Mouse (Mus musculus) c-Kit-positive CD71-positive TER-119-negative erythroid progenitor cells, embryonic 14.5 days (primary cell): ENCODE measurements around the gene Gm37240.

Experiments
- DNase-seq: peaks from one replicate; pipeline ENCODE4 v3.0.0-alpha.2; 2013; ENCODE audit warnings: low read depth

Gm37240 gene

DNA sequence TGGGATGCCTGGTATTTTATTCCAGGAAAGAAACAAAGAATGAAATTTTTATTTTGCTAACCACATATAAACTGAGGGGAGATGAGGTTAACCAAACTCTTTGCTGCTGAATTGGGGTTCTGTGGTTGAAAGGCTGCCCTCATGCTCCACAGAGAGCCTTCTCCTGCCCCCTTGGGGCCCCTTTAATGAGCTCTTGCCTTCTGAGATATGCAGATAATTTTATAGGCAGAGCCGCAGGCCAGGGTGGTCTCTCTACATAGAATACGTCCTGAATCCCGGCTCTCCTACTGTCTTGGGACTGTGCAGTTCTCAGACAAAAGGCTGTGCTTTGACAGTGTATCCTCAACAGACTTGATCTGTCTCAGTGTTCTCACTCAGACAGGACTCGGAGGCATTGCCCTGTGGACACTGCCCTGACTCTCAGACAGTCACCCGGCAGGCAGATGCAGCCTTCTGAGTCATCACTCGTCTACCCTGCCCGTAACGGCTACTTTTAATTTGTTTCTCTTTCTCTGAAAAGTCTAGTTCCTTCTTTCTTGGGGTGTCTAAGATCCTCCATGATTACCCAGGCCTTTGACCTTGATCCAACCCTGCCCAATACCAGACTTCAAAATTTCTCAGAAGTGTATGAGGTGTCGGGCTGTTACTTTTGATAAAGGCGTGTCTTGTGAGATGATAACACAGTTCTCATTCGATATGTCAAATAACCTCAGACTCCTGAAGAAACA is 1184.1 kb downstream of the Gm37240 start:
- peak; percentile 75 for DNase-seq

GRCm38 (mm10) chr3:84701964-84702363 is 1185.4 kb downstream of the Gm37240 start:
- DNase-seq = no peak

DNA sequence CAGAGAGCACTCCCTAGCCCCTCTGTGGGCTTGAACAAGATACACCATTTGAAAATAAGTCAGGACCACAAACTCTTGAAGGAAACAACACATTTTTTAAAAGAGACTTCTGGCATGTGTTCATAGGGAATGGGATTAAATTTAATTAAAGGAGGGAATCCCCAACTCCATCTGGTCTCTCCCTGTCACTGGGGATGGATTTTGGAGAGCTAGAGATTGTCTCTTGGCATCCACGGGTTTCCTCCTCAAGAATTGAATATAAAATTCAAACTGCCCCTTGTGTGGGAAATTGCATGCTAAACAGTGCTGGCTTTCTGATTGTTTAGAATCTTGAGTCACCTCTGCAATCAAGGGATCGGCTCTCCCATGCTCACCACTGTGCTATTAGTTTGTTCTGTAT is 1185.8 kb downstream of the Gm37240 start:
- DNase-seq = no peak

GRCm38 (mm10) chr3:84696428-84696917 is 1190.8 kb downstream of the Gm37240 start:
- no peak for DNase-seq

- DNase-seq = no peak
Measured at GRCm38 (mm10) chr3:84695867-84696361, 1191.4 kb downstream of the Gm37240 start.

DNA sequence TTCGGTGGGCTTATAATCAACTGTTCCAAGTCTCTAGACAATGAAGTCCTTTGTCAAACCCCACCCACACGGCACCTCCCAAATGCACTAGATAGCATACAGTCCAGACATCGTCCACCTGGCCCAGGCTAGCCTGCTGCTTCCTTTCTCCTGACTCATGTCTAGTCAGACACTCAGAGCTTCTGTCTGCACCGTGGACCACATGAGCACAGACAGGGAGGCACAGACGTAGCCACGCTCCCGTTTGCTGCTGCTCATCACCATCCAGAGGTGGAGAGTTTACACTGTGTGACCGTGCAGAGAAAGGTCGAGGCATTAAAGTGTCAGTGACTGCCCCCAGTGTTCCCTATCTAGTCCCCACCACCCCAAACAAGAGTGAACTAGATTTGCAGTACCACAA is 1191.9 kb downstream of the Gm37240 start:
- no peak for DNase-seq

GRCm38 (mm10) chr3:84693886-84694285 is 1193.4 kb downstream of the Gm37240 start:
- DNase-seq = no peak

DNA sequence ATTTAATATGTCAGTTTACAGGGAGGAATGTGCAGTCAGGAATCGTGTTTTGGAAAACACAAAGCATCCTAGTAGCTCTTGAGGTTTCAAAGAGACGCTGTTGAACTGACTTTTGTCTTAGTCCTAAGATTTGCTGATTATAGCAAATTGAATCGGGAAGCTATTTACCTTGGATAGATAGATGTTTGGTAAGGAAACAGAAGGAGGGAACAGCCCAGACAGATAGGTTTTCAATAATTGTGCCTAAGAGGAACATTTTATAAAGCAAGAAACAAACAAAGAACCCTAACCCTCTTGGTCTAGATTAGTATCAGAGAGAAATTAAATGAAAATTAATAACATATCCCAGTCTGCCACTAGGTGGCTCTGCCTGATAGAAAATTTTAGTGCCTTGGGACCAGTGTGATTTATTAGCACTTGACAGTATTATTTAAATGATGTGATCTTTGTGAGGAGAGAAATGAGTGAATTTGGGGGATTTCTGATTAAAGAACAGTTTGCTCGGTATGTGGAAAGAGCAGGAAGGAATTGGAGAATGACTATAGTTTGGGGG is 1194.6 kb downstream of the Gm37240 start:
- peak; percentile 39 for DNase-seq

- DNase-seq = no peak
Measured at GRCm38 (mm10) chr3:84690091-84690771, 1197.1 kb downstream of the Gm37240 start.

GRCm38 (mm10) chr3:84689656-84690055 is 1197.7 kb downstream of the Gm37240 start:
- DNase-seq = no peak

- DNase-seq = no peak
Measured at GRCm38 (mm10) chr3:84688176-84688575, 1199.1 kb downstream of the Gm37240 start.

DNA sequence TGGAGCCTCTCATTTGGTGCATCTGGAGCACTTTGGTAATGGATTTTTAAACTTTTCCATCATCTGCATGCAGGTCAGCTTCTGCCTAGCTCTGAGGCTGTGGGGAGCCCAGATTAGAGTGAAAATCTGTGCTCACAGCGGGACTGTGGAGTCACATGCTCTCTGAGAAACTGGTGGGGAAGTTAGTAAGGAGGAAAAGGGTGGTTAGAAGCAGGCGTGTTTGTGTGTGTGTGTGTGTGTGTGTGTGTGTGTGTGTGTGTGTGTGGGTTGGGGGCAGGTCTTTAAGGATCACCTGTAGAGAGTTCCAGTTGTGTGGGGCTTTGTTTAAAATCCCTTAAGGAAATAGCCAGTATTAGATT is 1199.9 kb downstream of the Gm37240 start:
- no peak for DNase-seq

DNA sequence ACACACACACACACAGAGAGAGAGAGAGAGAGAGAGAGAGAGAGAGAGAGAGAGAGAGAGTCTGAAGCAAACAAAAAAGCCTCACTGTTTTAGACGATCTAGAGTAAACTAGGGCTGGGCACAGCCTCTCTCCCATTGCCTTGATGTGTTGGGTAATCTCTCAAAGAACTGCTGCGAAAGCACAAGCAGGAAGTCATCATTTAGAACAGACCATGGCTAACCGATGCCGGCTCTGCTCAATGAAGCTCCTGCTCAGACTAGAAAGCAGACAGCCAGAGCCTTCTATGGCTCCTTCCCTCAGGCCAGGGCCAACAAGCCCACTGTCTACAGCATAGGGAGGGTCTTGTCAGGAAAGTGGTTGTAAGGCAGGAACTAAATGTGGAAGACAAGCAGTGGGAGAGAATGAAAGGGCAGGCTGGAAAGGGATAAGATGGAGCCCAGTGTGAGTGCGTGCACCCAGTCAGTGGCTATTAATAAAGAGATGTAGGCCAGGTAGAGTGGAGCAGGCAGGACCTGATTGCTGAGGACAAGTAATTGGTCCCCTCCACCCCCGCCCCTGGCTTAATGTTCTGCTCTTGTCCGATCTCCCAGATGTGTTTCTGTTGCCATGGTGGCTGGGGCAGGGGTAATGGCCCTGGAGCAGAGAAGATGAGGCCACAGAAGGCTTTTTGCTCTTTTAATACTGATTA is 1200.4 kb downstream of the Gm37240 start:
- DNase-seq = no peak

- DNase-seq = no peak
Measured at GRCm38 (mm10) chr3:84686294-84686672, 1201.0 kb downstream of the Gm37240 start.

DNA sequence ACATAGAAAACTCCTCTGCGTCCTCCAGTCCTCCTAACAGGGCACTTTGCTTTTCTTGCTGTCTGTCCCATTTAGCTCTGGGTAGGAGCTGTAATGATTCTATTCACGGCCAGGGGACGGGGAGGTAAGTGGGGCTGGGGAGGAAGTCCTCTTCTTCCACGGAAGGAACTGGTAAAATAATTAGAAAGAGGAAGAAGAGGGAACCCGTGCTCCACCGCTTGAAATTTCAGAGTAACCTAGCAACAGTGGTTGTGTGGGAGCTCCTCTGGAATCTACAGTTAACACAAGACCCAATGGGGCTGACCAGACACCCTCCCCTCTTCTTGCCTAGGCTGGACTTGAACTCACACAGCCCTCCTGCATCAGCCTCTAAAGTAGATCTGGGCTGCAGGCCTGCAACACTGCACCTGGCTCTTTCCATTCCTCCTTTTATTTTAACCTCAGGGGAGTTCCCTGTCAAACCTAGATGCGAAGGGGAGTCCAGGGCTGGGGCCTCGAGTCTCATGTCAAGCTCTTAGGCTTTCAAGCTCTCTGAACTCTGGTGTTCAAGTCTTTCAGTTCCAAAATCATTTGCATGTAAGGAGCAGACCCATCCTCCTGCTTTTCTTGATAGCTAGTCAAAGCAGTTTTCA is 1201.5 kb downstream of the Gm37240 start:
- no peak for DNase-seq

GRCm38 (mm10) chr3:84683788-84684187 is 1203.5 kb downstream of the Gm37240 start:
- DNase-seq = no peak

- no peak for DNase-seq
Measured at GRCm38 (mm10) chr3:84681699-84682098, 1205.6 kb downstream of the Gm37240 start.

GRCm38 (mm10) chr3:84680062-84680461 is 1207.3 kb downstream of the Gm37240 start:
- DNase-seq = no peak

DNA sequence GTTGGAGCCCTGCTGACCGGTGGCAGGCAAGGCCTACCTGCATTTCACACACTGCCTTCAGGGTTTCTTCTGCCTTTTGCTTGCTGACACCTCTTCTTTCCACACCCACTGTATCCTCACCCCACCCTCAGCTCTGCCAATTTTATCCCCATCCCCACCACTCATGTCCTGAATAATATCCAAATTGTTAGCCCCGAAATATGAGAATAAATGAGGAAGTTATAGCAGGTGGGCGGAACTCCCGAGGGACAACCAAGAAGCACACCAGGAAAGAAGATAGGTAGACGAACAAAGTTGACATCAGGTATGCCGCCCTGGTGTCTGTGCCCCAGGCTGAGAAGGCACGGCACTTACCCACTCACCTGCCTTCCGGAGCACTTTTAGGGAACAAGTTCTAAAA is 1207.8 kb downstream of the Gm37240 start:
- no peak for DNase-seq

DNA sequence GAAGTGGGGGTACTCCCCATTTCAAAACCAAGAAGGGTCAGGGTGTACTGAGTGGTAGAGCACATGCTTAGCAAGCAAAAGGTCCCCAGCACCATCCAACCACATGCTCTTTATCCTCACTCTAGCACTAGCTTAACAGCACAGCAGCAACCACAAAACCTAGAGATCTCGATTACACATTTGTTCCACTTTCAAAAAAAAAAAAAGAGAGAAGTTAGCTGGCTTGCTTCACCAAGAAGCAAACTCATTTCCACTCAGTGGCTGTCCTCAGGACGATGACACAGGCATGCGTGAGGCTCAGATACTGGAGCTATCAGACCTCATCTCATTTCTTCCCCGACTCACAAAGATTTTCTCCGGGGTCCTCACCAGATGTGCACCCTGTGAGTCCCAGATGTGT is 1208.4 kb downstream of the Gm37240 start:
- DNase-seq = no peak

DNA sequence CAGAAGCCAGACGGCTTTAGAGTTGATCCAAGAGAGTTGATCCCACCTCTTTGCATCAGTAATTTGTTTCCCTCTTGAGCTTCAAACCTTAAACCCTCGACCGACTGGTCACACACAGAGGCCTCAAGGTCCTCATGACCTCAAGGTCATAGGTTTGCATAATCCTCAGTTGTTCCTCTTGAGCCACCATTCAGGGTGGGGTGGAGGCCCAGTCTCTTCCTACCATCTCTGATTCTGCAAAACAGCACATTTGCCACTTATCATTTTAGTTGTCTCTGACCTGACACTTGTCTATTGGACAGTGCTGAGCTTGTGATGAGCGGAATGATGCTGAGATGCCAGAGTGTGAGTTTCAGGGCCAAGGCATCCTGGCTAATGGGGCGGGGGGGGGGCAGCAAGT is 1211.6 kb downstream of the Gm37240 start:
- DNase-seq = no peak

DNA sequence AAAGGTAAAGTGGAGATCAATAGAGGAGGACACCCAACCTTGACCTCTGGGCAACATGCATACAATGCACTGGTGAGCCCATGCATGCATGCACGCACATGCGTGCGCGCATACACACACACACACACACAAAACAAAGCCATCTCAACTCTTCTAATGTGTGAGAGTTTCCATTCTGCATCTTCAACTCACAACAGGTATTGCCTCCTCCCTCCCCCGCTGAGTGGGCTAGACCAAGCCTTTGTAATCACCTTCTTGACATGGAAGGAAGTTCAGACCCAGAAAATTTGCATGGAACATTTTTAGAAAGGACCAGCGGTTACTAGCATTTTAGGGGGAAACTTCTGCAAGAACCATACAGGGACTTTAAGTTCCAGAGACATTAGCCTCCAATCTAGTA is 1213.8 kb downstream of the Gm37240 start:
- DNase-seq = no peak
